Mouse (Mus musculus) cerebellum, postnatal 25 days (tissue): ENCODE measurements around the gene Agps.

Source experiments
- DNase-seq, 2 experiments: peaks; one replicate each; pipeline ENCODE4 v3.0.0; 2021; ENCODE audit warnings: mixed read lengths in 2 of 2

The Agps gene

DNA sequence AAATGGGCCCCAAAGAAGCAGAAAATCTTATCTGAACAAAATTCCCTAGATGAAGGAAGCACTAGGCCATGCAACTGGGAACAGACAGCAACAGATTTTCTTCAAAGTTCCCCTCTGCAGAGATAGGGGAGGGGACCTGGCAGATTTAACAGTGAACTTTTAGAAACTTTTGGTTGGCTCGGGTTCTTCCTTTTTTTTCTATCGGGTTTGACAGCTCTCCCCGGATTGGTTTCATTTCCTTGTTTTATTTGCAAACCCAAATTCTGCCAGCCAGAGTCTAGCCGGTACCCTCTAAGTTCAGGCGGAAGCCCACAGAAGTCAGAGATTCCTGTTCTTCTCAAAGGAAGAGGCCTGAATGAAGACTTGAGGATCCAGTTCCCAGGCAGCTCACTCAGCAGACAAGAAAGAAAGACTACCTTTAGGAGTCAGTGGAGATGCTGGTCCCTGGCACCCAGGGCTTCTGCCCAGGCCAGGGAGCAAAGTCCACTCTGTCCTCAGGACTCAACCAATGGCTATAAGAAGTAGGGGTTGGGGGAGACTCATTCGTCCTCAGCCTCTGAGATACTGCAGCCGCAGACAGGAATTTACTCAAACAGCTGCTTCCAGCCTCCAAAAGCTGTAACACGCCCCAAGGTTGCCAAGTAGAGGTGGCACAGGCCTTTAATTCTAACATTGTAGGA lies 2.9 kb upstream of the Agps start:
- no peak for DNase-seq

DNA sequence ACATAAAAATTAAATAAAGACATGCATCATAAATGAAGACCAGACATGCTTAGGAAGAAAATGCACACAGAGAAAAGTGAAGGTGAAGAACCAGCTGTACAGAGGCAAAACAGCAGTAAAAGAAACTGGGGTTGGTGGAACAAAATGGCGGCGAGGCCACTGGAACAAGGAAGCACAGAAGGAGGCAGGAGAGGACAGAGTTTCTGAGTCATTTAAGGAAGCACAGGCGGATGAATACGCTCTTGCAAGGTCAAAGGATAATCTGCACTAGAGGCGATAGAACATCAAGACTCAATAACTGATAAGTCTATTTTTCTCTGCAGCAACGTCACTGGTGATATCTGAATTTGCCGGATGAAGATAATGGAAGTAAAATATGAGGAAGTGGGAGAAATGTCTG lies 1.7 kb upstream of the Agps start:
- DNase-seq = no peak

DNA sequence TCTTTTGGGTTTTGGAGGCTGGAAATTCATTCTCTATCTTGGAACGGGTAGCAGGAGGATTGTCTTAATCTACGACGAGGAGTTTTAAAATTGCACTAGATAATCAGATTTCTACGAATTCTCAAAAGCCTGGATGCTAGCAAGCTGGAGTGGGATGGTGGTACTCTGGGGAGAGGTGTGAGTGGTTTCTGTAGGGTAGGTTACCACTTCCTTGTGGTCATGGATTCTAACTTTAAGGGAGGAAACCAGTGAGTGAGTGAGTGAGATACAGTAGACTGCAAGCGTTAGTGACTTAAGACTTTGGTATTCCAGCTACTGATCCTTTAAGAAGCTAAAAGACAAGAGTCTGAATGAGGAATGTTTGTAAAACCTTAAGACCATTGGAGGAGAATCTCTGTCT lies 804 bp downstream of the Agps start:
- DNase-seq = no peak

DNA sequence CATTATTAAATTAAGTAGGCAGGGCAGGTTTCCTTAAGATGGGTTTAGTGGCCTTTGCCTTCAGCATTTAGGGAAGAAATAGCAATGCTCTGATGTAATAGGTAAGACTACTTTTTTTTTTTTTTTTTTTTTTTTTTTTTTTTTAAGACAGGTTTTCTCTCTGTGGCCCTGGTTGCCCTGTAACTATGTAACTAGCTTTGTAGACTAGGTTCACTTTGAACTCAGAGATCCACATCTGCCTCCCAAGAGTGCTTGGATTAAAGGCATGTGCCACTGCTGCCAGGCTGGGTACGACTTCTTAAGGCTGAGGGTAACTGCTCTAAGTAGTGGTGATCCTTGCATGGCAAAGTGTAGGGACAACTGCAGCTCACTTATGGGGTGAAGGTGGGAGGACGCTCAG lies 2.5 kb downstream of the Agps start:
- DNase-seq = no peak

DNA sequence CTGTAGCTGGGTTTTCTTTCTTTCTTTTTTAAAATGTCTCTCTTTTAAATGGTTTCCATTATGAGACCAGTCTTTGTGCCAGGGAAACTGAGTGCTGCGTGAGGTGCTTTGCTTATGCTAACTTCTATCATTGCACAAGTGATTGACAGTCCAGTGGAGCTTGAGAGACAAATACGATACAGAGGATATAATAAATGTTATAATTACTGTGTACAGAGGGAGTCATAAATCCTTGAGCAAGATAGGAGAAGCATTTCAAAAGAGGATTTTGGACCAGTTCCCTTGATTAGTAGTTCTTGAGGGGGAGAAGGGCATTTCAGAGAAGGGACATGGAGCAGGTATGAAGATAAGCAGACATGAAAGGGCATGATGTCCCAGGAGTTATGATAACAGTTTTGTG lies 10.3 kb downstream of the Agps start:
- DNase-seq = no peak

DNA sequence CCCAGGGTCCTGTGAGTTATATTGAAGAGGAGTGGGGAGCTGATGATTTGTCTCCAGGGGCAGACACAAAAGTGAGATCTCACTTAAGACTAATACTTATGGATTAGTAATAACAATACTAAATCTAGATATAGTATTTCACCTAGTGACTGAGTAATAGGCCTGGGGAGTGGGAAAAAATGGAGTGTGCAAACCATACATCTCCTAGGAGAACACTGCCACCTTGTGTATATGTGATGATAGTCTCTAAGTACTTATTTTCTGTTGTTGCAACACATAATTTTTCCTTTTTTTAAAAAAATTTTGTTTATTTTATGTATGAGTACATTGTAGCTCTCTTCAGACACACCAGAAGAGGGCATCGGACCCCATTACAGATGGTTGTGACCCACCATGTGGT lies 15.7 kb downstream of the Agps start:
- DNase-seq = no peak

DNA sequence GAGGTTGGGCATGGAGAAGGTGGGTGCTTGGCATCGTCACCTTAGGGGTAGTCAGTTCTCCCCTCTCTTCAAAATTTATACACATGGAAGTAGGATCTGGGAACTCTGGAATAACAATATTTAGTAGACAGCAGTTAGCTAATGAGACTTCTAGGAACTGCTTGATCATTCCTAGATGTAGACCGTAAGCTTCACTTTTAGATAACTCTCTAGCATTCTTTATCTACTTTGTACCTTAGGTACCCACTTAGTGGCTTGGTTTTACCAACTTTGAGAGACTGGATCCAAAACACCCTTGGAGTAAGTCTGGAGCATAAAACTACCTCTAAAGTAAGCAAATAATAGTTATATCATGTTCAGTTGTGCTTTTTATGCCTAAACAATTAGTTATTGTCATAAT lies 20.5 kb downstream of the Agps start:
- DNase-seq = no peak

DNA sequence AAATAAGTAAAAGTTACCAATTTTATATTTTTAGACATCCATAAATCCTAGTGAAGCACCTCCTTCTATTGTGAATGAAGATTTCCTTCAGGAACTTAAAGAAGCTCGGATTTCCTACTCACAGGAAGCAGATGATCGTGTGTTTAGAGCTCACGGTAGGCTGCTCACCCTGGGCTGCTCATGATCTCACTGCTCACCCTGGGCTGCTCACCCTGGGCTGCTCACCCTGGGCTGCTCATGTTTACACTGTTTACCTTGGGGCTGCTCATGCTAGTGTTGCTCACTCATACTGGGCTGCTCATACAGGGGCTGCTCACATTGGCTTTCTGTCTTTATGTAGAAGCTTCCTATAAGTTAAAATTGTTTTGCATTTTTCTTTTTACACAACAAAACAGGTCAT lies 22.2 kb downstream of the Agps start:
- DNase-seq = no peak

DNA sequence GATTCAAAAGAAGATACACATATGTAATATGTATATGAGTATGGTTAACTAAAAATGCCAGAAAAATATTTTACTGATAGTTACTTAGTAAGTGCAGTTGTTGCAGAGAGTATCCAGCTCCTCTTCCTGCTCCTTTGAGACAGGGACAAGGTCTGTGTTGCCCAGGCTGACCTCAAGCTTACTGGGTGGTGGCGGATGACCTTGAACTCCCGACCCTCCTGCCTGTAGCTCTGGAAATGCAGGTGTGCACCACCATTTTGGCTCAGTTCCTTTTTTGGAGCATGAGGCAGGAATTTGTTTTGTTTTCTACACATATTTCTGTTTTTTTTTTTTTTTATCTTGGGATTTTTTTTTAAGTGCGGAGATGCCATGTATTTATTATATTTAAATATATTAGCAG lies 29.1 kb downstream of the Agps start:
- no peak for DNase-seq

DNA sequence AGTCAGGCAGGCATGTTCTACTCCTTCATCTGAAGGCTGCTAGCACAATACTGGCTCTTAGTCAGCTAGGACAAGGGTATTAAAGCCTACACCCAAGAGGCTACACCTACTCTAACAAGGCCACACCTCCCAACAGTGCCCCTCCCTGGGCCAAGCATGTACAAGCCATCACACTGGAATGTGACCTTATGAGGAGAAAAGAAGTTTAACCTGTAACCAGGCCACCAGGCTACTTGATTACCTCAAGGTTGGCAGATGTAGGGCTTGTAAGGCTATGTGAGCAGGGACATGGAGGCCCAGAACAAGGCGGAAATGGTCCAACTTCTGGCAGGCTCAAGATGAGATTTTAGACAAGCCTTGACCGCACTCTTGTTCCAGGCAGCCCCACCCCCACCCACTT lies 37.6 kb downstream of the Agps start:
- DNase-seq = no peak

DNA sequence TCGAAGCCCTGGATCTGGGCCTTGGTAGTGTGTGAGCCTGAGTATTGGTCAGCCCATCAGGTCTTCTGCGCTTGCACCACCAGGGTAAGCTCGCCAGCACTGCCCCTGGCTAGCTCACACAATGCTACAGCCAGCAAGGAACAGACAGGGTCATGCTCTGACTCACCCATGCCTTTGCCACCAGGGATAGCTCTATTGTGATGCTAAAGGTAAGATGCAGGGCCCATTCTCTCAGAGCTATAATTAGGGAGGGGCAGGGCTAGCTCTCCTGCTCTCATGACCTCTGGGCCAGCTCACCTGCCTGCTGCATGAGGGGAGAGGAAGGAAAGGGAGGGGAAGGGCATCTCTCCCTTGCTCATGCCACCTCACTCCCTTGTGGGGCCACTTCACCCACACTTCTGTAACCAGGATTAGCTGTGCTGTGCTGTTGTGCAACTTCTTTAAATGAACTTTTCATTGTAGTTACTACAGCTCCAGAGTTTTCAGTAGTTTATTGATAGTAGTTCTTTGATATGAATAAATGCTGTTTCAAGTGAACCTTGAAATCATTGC lies 42.1 kb downstream of the Agps start:
- no peak for DNase-seq

DNA sequence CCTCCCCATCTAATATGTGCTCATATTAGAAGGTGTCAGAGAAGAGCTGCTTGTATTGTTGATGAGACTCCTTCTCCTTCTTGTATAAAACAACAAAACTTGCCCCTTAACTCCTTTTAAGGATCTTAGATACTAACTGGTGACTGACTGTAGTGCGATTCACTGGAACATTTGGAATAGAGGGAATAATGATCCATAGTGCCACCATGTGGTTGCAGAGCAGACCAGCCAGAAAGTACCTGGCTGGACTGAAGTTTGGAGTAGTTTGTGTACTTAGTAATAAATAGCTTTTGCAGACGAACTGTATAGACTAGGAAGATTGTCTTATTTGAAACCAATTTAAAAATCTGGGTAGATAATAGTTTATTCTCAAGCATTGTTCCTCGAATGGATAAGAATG lies 47.8 kb downstream of the Agps start:
- DNase-seq = peak in 1 of 2 experiments; percentile 11

DNA sequence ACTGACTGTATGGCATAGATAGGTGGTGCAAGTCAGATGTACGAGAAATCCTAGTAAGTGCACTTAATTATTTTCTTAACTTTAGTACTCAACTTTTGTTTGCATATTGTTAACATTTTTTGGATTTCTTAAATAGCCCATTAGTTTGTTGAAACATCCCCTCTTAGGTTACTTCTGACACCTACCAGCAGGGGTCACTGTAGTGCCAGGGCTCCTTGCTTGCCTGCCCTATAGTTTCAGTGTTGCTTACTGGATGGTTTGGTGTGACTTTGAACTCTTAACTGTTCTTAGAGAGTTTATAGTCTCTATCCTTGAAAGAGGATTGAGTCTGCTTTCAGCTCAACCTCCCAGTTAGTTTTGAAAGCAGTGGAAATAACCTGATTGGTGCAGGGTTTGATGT lies 51.6 kb downstream of the Agps start:
- peak; percentile 57 to 79 for DNase-seq

DNA sequence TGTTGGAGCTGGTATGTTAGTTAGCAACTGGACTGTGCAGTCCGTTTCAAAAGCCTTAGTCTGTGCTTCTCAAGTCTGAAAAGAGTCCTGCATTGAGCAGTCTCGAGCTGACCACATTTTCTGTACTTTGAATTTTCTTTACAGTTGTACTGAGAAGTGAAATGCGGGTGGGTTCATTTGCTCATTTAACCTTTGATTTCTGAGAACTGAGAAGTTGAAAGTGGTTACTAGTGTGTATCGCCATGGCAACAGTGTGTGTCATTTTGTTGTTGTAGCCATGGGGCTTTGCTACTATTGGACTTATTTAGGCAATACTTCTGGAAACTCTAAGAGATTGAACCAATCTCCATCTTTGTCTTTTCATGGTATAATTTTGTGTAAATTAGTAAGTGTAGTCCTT lies 60.0 kb downstream of the Agps start:
- DNase-seq = no peak

DNA sequence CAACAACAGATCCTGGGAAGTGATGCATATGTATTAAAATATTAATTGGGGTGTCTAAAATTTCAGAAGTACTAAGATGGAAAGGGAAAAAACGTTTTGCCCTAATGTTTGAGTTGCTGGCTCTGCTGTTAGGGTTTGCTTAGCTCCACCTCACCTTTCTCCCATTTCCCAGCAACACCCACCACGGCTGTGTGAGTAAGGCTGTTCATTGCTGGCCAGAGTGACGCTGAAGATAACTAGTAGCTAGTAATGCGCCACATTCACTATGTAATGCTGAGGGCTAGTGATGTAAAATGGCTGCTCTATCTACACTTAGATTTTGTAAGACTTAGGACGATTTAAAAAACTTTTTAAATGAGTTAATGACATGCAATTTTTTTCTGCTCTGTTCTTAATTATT lies 63.7 kb downstream of the Agps start:
- no peak for DNase-seq

DNA sequence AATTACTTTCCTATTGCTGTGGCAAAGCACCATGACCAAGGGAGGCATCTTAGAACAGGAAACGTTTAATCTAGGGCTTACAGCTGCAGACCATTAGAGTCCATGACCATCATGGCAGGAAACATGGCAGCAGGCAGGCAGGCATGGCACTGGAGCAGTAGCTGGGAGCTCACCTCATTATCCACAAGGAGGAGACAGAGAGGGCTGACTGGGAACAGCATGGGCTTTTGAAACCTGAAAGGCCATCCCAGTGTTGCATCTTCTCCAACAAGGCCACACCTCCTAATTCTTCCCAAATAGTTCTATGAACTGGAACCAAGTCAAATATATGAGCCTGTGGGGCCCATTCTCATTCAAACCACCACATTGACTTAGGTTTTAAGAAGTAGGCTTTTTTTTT lies 68.3 kb downstream of the Agps start:
- no peak for DNase-seq

DNA sequence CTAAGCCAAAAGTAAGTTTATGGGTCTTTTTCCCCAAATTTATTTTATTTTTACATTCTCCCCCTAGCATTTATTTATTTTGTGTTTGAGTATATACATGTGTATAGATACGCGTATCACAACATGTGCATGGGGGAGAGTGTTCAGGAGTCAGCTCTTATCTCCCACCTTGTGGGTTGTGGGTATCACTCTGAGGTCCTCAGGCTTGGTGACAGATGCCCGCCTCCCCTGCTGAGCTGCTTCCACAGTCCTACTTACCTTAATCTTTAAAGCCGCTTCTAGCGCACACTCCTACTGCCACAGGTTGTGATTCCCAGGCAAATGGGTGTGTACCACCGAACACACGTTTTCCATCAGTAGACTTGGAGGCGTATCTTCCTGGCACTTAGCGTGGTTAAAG lies 69.9 kb downstream of the Agps start:
- DNase-seq = no peak

DNA sequence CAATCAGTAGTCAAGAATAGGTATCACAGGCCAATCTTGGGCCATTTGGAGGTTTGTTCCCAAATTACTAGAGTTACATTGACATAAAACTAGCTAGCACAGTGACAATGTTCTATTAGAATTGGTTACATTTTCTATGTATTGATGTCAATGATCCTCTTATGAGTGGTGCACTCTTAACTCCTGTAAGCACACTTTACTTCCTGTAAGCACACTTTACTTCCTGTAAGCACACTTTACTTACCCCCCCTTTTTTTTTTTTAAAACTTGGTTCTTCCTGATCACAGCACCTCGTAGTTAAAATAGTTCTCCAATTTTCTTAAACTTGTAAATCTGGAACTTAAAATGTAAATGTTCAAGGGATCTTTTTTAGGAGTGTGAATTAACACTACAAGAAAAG lies 75.2 kb downstream of the Agps start:
- no peak for DNase-seq

DNA sequence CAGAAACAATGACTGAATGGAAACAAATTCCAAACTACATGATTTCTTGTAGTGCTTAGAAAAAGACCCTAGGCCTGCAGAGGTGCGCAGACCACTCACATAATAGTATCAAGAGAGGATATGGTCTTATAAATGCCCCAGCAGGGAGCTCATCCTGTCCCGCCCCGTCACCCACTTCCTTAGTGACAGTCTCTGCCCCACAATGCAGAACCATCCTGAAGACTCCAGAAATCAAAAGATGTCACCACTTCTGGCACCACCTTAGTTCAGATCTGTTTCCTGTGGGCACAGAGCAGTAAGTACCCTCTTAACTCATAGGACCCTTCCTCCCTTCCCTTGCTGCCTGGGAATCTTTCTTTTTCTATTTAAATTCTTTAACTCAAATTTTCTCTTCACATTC lies 83.1 kb downstream of the Agps start:
- no peak for DNase-seq

DNA sequence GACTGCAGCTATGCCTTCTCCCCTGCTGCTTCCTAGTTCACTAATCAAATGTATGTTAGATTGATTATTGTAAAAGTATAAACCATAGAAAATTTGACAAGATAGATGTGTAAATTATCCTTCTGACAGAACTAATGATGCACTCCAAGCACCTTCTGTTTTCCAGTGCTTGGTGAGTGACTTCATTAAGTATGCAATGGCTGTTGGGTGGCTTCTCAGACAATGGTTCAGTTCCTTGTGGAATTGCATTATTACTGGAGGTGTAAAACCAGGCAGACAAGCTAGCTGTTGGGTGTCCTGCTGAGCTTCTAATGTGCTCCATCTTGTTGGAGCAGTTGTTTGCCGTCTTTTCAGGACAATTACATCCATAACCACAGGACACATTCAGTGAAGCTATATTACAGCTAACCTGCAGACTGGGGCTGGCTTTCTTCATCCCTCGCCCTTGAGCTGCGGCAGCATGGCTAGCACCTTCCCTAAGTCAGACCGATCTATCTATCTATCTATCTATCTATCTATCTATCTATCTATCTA lies 91.9 kb downstream of the Agps start:
- no peak for DNase-seq

DNA sequence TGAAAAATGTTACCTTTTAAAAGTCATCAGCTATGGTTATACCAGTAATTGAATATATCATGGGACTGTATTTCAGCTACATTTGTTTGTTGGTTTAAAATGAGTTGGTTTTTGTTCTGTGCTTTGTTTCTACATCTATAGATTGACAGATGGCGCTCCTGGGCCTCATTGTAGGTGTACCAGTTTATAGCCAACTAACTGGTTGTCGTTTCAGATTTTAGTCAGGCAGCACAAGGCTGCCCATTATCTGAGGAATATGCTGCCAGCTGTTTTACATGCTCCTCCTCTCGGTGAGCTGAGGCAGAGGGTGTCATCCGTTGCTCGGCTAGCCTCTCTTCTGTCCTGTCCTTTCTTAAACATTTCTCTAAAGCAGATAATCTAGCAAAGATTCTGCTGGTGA lies 94.1 kb downstream of the Agps start:
- DNase-seq = peak; percentile 19 to 36

DNA sequence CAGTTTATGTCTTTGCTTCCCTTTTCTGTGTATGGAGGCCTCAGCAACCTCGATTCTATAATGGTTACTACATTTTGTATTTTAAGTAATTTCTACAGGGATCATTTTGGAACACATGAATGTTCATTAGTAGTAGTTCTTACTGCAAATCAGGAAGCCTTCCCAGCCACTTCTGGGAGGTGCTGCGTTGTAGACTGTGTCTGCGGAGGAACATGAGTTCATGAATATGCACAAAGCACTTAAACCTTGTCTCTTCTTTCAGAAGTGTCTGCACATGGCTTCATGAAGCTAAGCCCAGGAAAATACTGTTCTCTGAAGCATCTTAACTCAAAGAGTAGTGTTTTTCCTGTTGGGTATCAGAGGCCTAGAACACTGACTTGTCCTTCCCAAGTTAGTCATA lies 96.0 kb downstream of the Agps start:
- no peak for DNase-seq

DNA sequence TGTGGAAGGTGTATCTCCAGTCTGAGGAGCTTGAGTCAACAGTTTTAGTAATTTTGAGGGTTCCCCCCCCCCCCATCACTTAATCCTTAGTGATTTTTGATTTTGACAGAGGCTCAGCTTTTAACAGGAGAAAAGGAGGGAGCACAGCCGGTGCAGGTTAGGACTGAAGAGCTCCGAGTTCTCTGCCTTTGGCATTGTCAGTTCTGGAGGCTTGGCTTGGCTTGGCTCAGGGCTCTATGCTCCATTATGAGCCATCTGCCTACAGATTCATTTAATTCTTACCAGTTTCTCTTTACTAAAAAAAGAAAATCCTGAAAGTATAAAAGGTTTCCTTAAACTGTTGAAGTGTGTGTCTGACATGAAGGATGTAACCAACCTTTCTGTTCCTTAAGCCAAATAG lies 97.2 kb downstream of the Agps start:
- DNase-seq = peak; percentile 60 to 70

DNA sequence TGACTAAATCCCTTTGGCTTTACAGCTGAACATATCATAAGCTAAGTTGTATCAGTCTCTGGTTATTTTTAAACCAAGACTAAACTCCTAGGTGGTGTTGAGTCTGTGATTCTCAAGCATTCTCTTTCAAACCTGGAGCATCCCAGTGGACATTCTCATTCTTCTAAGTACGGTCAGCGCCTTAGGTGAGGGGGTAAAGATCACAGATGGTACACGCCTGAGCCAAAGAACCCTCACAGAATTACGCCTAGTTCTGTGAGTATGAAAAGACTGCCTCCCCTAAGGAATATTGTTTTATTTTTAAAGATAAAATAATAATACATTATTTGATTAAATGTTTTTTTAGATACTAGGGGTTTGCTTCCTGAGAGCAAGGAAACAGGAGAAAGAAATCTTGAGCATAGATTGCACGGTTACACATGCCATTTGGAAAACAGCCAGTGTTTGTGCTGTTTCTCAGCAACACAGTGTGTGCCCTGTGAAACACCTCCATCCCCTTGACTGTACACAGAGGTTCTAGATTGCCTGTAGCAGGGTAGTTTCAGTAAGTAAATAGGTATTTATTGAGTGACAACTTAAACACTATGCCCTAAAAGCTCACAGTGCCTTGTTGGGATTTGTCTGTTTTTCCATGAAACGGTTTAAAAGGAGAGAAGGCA lies 97.9 kb downstream of the Agps start:
- peak in 1 of 2 experiments; percentile 24 for DNase-seq

DNA sequence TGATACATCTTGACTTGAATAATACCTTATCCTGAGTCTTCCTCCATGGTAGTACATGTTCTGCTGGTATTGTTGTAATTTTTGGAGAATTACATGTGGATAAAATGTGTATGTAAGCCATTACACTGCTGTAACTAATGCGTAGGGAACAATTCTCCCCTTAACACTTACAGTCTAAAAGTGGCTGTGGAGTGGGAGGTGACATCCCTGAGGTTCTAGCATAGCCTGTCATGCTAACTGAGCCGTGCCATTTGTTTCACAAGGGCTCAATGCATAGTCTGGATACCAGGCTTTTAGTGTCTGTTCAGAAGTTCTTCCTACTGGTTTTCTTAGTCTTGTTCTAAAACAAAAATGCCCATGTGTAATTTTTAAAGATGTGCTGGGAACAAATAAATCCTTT lies 99.0 kb downstream of the Agps start:
- no peak for DNase-seq
